Mouse (Mus musculus): ENCODE measurements around the gene Cenpk. TPM values are rescaled to one million over a fixed set of nuclear protein-coding genes. Genes with fewer than 3 reads are reported as not detected.
"Not testable (repeated sequence)": the region's sequence is repeated elsewhere in the genome, so short reads cannot be mapped to it uniquely, and the experiment has no call there.

Cenpk gene
- 1 to 10 TPM; 3.4 to 5.1 TPM for total RNA-seq (2021)

DNA sequence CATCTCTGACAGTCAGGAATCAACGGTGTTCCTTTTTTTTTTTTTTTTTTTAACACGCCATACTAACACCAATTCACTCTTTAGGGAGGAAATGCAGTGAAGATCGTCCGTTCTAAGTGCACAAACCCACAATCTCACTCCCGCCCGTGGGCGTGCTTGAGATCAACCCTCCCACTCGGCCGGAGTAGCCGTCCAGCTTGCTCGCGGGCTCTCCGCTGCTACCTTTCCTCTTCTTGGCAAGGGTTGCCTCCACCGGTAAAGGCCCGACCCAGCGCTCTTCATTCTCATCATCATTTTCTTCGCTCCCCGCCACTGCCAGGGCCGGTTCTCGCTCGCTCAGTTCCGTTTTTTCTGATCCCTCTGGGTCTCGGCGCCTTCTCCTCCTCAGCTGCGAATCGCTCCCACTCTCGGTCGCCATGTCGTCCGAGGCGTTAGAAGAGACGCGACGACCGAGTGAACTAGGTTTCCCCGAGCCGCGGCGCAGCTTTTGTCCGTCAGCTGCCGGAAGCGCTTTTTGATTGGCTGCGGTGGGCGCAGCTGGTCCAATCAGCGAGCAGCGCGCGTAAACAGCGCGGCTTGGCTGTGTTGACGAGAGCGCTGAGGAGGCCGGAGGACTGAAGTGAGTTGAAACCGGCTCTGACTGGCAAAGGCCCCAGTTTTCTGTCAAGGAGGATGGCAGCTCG lies at the start of gene Cenpk, which contains the start of gene Ppwd1:
TSS of gene Cenpk (plus strand) at position 228 of the 683 bp plus-strand sequence.
TSS of gene Ppwd1 (minus strand) at position 460 of the 683 bp plus-strand sequence.
- DNase-seq: peak; percentile 96
- intact Hi-C loops (cut with DNase I): no loop called here

- intact Hi-C loops (cut with DNase I): no loop called here
- peak; percentile 99 for DNase-seq
Observed at GRCm38 (mm10) chr13:104178650-104179121, 49.7 kb upstream of the Cenpk start, which contains the start of gene Trim23. Trim23 (plus strand) TSS chr13:104178797.

- intact Hi-C loops (cut with DNase I): no loop called here
- DNase-seq: no peak
Observed at GRCm38 (mm10) chr13:104179176-104179888, 49.1 kb upstream of the Cenpk start.

GRCm38 (mm10) chr13:104187357-104187756 lies 41.1 kb upstream of the Cenpk start:
- intact Hi-C loops (cut with DNase I): no loop called here
- DNase-seq: no peak

DNA sequence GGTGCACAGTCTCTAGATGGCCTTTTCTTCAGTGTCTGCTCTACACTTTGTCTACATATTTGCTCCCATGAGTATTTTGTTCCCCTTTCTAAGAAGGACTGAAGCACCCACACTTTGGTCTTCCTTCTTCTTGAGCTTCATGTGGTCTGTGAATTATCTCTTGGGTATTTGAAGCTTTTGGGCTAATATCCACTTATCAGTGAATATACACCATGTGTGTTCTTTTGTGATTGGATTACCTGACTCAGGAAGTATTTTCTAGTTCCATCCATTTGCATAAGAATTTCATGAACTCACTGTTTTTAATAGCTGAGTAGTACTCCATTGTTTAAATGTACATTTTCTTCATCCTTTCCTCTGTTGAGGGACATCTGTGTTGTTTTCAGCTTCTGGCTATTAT lies 32.5 kb upstream of the Cenpk start:
- not testable (repeated sequence) for DNase-seq
- intact Hi-C loops (cut with DNase I): loop anchor here (10.0 kb wide), 1 partner anchor 61 kb away; no protein-coding TSS in a partner anchor

GRCm38 (mm10) chr13:104204313-104204712 lies 24.1 kb upstream of the Cenpk start:
- no peak for DNase-seq
- intact Hi-C loops (cut with DNase I): no loop called here

DNA sequence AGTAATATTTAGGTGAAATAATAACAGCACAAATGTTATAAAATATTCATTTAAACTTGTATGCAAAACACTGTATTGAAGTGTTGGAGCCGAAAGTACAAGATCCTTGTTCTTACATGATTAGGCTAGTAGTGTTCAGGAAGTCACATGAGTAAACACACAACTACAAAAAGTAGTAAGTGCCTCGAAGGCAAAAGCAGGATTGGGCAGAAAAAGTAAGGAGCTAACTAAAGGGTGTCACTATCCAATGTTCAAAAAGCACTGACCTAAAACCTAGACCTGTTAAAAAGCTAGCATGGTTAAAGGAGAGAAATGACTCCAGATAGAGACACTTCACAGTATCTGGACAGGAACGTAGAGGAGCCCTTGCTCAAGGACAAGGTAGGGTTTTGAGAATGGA lies 933 bp upstream of the Cenpk start:
- DNase-seq: no peak
- intact Hi-C loops (cut with DNase I): no loop called here

- DNase-seq: no peak
- intact Hi-C loops (cut with DNase I): no loop called here
Observed at GRCm38 (mm10) chr13:104229181-104229580, 770 bp downstream of the Cenpk start.

- no peak for DNase-seq
- intact Hi-C loops (cut with DNase I): no loop called here
Observed at GRCm38 (mm10) chr13:104258997-104259396, 30.6 kb downstream of the Cenpk start.

DNA sequence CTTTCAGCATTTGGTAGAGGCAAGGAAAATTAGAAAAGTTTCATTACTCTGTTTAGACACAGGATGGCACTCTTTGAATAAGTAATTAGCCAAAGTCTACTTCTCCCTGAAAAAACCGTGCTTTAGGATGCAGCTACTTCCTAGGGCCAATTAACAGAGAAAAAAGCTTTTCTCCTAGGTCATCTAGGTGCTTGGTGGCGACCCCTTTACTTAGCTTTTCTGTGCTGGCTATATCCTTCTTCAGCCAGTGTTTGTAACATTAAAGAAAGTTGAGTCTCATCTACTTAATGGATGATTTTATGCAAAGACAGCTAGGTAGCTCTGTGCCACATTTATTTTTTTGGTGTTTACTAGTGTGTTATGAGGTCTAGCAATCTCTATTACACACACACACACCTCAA lies 56.6 kb downstream of the Cenpk start:
- DNase-seq: no peak
- intact Hi-C loops (cut with DNase I): loop anchor here (2.0 to 10.0 kb wide), 4 partner anchors 237 to 650 kb away; no protein-coding TSS in a partner anchor

DNA sequence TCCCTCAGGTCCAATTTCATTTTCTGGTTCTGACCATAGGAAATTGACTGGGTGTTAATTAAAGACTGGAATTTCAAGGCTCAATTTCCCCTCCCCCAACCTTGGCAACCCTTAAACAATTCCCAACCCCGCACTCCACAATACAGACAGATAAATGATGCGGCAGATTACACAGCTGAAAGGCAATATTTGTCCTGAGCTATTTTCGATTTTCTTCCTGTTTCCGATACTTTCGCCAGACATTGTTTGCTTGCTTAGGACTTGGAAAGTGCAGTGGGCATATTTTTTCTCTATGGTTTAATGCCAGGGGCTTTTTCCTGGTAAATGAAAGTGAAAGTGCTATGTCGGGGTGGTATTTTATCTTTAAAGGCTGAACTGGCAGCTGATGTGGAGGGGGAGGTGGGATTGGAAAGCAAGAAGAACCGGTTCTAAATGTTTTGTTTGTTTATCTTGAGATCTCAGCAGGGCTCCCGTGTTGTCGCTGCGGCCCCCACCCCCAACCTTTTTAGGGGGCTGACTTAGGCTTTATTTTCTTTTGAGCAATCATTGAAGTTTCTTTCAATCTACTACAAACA lies 57.4 kb downstream of the Cenpk start:
- intact Hi-C loops (cut with DNase I): loop anchor here (2.0 to 10.0 kb wide), 4 partner anchors 236 to 649 kb away; no protein-coding TSS in a partner anchor
- peak; percentile 13 for DNase-seq

- intact Hi-C loops (cut with DNase I): loop anchor here (5.0 to 10.0 kb wide), 3 partner anchors 236 to 648 kb away; no protein-coding TSS in a partner anchor
- DNase-seq: no peak
Observed at GRCm38 (mm10) chr13:104286336-104286735, 57.9 kb downstream of the Cenpk start.

DNA sequence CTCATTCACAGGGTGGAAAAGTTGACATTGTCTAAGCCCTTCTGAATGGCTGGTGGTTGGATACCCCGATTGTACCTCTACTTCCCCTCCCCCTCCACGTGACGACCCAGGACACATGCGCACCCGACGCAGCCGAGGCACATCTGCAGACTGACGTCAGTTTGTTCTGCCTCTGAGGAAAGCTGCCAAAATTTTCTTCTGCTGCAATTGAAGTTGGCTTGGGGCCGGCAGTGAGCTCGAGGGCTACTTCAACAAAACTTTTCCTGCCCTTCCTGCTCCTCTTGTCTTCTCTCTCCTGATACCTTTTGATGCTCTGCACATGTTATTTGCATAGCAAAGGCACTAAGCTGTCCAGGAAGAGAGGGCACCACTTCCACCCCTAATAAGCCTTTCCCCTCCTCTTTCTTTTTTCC lies 58.5 kb downstream of the Cenpk start:
- intact Hi-C loops (cut with DNase I): loop anchor here (5.0 to 10.0 kb wide), 3 partner anchors 235 to 648 kb away; no protein-coding TSS in a partner anchor
- DNase-seq: peak; percentile 92

- peak; percentile 13 for DNase-seq
- intact Hi-C loops (cut with DNase I): loop anchor here (5.0 to 10.0 kb wide), 3 partner anchors 235 to 647 kb away; no protein-coding TSS in a partner anchor
Observed at GRCm38 (mm10) chr13:104287366-104288225, 59.2 kb downstream of the Cenpk start, which contains the start of gene Adamts6. Adamts6 (plus strand) TSS chr13:104287835.

- intact Hi-C loops (cut with DNase I): loop anchor here (5.0 to 10.0 kb wide), 3 partner anchors 234 to 646 kb away; no protein-coding TSS in a partner anchor
- DNase-seq: peak; percentile 72
Observed at GRCm38 (mm10) chr13:104288226-104288859, 59.9 kb downstream of the Cenpk start.

DNA sequence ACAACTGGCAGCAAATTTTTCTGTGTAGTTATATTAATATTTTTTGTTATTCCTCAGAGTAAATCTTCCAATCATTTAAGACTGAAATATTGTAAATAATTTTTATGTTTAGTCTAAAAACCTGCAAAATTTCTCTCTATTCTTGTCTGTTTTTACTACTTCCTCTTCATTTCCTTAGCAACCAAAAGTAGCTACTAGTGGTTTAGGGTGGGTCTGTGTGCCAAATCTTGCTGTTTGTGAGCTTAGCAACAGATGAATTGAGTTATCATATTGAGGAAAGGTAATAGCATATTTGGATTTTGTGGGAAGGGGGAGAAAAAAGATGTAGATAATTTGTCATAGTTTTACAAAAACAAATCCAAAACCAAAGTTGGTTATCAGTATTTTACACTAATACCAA lies 60.8 kb downstream of the Cenpk start:
- DNase-seq: no peak
- intact Hi-C loops (cut with DNase I): loop anchor here (5.0 to 10.0 kb wide), 3 partner anchors 233 to 646 kb away; no protein-coding TSS in a partner anchor

DNA sequence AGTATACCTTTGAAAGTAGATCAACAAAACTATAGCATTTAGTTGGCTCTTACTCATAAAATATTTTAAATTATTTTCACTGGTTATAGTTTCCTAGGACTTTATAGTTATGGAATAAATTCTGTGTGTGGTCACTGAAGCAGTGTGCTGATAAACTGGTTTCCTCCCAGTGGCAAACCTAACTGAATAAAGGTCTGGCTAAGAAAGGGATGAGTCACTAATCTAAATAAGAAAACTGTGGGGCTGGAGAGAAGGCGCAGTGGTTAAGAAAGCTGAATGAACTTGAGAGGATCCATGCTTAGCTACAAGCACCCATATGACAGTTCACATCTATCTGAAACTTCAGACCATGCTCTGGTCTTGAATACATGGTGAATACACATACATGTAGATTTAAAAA lies 67.1 kb downstream of the Cenpk start:
- intact Hi-C loops (cut with DNase I): no loop called here
- no peak for DNase-seq

Measured in left cerebral cortex, postnatal 4 days (tissue).